Mouse (Mus musculus) ES-Bruce4 (cell line): Measurements from ENCODE around the gene Anapc10.
"Not testable (repeated sequence)": the region's sequence is repeated elsewhere in the genome, so short reads cannot be mapped to it uniquely, and the experiment has no call there.

Experiments
- CTCF ChIP-seq: IDR thresholded peaks from one replicate; pipeline ENCODE4 v1.8.1; 2011; ENCODE audit warnings: low read depth, low read length
- EP300 ChIP-seq: IDR thresholded peaks from 2 replicates; pipeline ENCODE4 v1.6.1; 2011; ENCODE audit warnings: low read depth, low read length; ENCODE audit not compliant: insufficient read depth
- POLR2A ChIP-seq: IDR thresholded peaks from one replicate; pipeline ENCODE4 v1.8.1; 2011; ENCODE audit warnings: low read length; ENCODE audit not compliant: insufficient read depth

GRCm38 (mm10) chr8:79685927-79686326 lies 25.7 kb upstream of the Anapc10 start:
- TF ChIP-seq EP300, POLR2A, CTCF: not testable (repeated sequence)
